Mouse (Mus musculus) kidney, postnatal 25 days (tissue): ENCODE results near the gene Chic1.
A peak's percentile ranks its signal among the peaks of the same experiment; 100 is the strongest.

ENCODE experiments used
- DNase-seq, 2 experiments: peaks; one replicate each; pipeline ENCODE4 v3.0.0; 2021; ENCODE audit warnings: mixed read lengths in 2 of 2

The Chic1 gene

GRCm38 (mm10) chrX:103438023-103438422 lies 81.7 kb downstream of the Chic1 start:
- DNase-seq = no peak

GRCm38 (mm10) chrX:103440803-103441202 lies 84.5 kb downstream of the Chic1 start:
- peak in 1 of 2 experiments; percentile 3 for DNase-seq

- DNase-seq = peak in 1 of 2 experiments; percentile 9
These were observed 87.5 kb downstream of the Chic1 start for GRCm38 (mm10) chrX:103443755-103444154.
